In the genomic region with DNA sequence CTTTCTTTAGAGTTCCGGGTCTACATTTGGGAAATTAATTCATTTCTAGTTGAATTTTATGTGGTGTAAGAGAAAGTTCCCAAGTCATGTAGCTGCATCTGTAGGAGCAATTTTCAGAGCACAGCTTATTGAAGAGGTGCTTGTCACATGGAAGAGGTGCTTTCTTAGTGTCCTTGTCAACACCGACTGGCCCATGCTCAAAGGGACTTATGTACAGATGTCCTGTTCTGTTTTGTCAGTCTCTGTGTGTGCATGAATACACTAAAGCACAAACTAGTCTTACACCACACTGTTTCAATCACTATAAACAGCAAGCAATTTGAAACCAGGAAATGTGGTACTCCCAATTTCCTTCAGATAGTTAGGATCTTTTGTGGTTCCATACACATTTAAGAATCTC, we compare ENCODE assay signal across 23 mouse cellular contexts. TPM values are rescaled to one million over a fixed set of nuclear protein-coding genes. Genes with fewer than 3 reads are reported as not detected.
DNase-seq lines count a peak whose midpoint lies in the region; ATAC-seq lines count a peak whose summit lies in the region.
"Had no signal": no experiment of that assay in that cellular context is flagged by ENCODE, and none has a peak within 500 bp of the region (broad histone marks: within the 10 kb centered on the region; RNA-seq: fewer than 3 reads in every experiment).

No protein-coding gene starts in this region.

- no peak for ATAC-seq in midbrain, embryonic 11.5 days (ENCODE audit: low FRiP score)
- no peak for ATAC-seq in midbrain, embryonic 16.5 days
- ATAC-seq: activated CD4-positive, CD25-positive, alpha-beta regulatory T cell, adult 4 months; CD4-positive, CD25-positive, alpha-beta regulatory T cell, adult 4 months; Patski had no signal

- no peaks in the 10 kb centered on the region for H3K36me3 ChIP-seq in heart, embryonic 10.5 days
- H3K36me3 ChIP-seq in midbrain, embryonic 11.5 days (ENCODE audit: control insufficient read depth, insufficient read depth, low read length) = no peaks in the 10 kb centered on the region
- no peaks in the 10 kb centered on the region for H3K36me3 ChIP-seq in midbrain, embryonic 16.5 days (ENCODE audit: control insufficient read depth, insufficient read depth, low read length)
- H3K36me3 ChIP-seq: G1E had no signal

- DNase-seq in heart, adult 11 months = peak; percentile 55
- no peak for DNase-seq in heart, postnatal 10 days
- peak; percentile 7 for DNase-seq in heart, embryonic 10.5 days (ENCODE audit: low spot score)
- no peak for DNase-seq in heart, postnatal 36 days
- DNase-seq in midbrain, embryonic 11.5 days (ENCODE audit: low spot score, missing footprints) = peak; percentile 65
- peak; percentile 11 for DNase-seq in testis, postnatal 10 days (ENCODE audit: low spot score)
- no peak for DNase-seq in testis, postnatal 14 days (ENCODE audit: low spot score)
- DNase-seq: adrenal gland, adult 2 months; adrenal gland, adult 8-10 months; adrenal gland, postnatal 10 days; adrenal gland, postnatal 14 days; adrenal gland, postnatal 25 days; adrenal gland, postnatal 36 days; B cell, adult 2 months; cerebellum, adult 11 months; cerebellum, adult 11-12 months had no signal

- intact Hi-C loops in heart, postnatal 10 days (cut with DNase I) = no loop called here
- intact Hi-C loops in heart, postnatal 36 days (cut with DNase I) = no loop called here

- no peak overlapping the region for H3K27ac ChIP-seq in heart, embryonic 10.5 days
- H3K27ac ChIP-seq in midbrain, embryonic 11.5 days (ENCODE audit: low read depth, low read length) = no peak overlapping the region
- no peak overlapping the region for H3K27ac ChIP-seq in midbrain, embryonic 16.5 days (ENCODE audit: low read length)

- no peaks in the 10 kb centered on the region for H3K27me3 ChIP-seq in heart, embryonic 10.5 days (ENCODE audit: insufficient read depth, poor library complexity, severe bottlenecking)
- H3K27me3 ChIP-seq in midbrain, embryonic 11.5 days (ENCODE audit: control insufficient read depth, insufficient read depth, low read length) = no peaks in the 10 kb centered on the region
- no peaks in the 10 kb centered on the region for H3K27me3 ChIP-seq in midbrain, embryonic 16.5 days (ENCODE audit: control insufficient read depth, insufficient read depth, low read depth, low read length)
- H3K27me3 ChIP-seq: CH12.LX had no signal

- H3K4me2 ChIP-seq in midbrain, embryonic 11.5 days = no peak overlapping the region
- H3K4me2 ChIP-seq in midbrain, embryonic 16.5 days (ENCODE audit: low read length) = no peak overlapping the region

- no peaks in the 10 kb centered on the region for H3K4me1 ChIP-seq in heart, embryonic 10.5 days
- H3K4me1 ChIP-seq in midbrain, embryonic 11.5 days (ENCODE audit: control insufficient read depth, insufficient read depth, low read length) = no peaks in the 10 kb centered on the region
- H3K4me1 ChIP-seq in midbrain, embryonic 16.5 days (ENCODE audit: control insufficient read depth, insufficient read depth, low read length) = no peaks in the 10 kb centered on the region

- H3K9me3 ChIP-seq in heart, embryonic 10.5 days = no peaks in the 10 kb centered on the region
- no peaks in the 10 kb centered on the region for H3K9me3 ChIP-seq in midbrain, embryonic 11.5 days (ENCODE audit: control insufficient read depth, low read length)
- no peaks in the 10 kb centered on the region for H3K9me3 ChIP-seq in midbrain, embryonic 16.5 days (replicated peaks; ENCODE audit: control insufficient read depth, low read length, poor library complexity, severe bottlenecking)

- no peak overlapping the region for H3K4me3 ChIP-seq in heart, embryonic 10.5 days
- H3K4me3 ChIP-seq in midbrain, embryonic 11.5 days (ENCODE audit: low read depth, low read length) = no peak overlapping the region
- H3K4me3 ChIP-seq in midbrain, embryonic 16.5 days (ENCODE audit: low read depth, low read length) = no peak overlapping the region

- WGBS in heart, embryonic 10.5 days = 91% methylated on average over 2 of the region's 2 CpGs
- 90% methylated on average over 2 of the region's 2 CpGs for WGBS in midbrain, embryonic 11.5 days
- 96% methylated on average over 2 of the region's 2 CpGs for WGBS in midbrain, embryonic 16.5 days

- no peak overlapping the region for H3K9ac ChIP-seq in midbrain, embryonic 11.5 days (ENCODE audit: low read length)
- H3K9ac ChIP-seq in midbrain, embryonic 16.5 days (ENCODE audit: low read depth, low read length) = no peak overlapping the region

RNA-seq across cellular contexts. Expression of a gene that starts 13.3 kb away (rescaled TPM):
- total RNA-seq in heart, postnatal 10 days (2021) = 10 to 100 TPM in 1 of 2 experiments, 1 to 10 TPM in 1; 9.1 to 10.5 TPM
- 0.52 and 1.3 TPM in 2 replicates for polyA plus RNA-seq in heart, embryonic 10.5 days (2016; fragmentation: Nextera tagmentation; extraction: Ambion mirVana)
- total RNA-seq in heart, postnatal 36 days (2021) = 10 to 100 TPM; 15.5 to 22.4 TPM
- polyA plus RNA-seq in midbrain, embryonic 11.5 days (2014; fragmentation: Nextera tagmentation; extraction: Ambion mirVana) = 17.8 and 18.8 TPM in 2 replicates
- polyA plus RNA-seq in midbrain, embryonic 16.5 days (2015; fragmentation: Nextera tagmentation; extraction: Ambion mirVana) = 68.5 and 80.1 TPM in 2 replicates
- total RNA-seq: CH12.LX, MEL had no signal
- polyA plus RNA-seq: activated CD4-positive, CD25-positive, alpha-beta regulatory T cell, adult 4 months; CD4-positive, CD25-positive, alpha-beta regulatory T cell, adult 4 months; G1E had no signal

Comparison
In these comparisons a context has a peak if more than half of its experiments do, and no peak if none do; other contexts are left out.
1. DNase-seq: peak in heart, adult 11 months (single experiment), heart, embryonic 10.5 days (single experiment), midbrain, embryonic 11.5 days (single experiment) and testis, postnatal 10 days (single experiment); none in heart, postnatal 10 days (0 of 2), heart, postnatal 36 days (0 of 2) and testis, postnatal 14 days (single experiment).